Mouse (Mus musculus) E14TG2a.4 (cell line): ENCODE data around the gene Lnx2.

Experiments used
- H3K27me3 ChIP-seq: 2 replicates; pipeline ENCODE4 v1.6.1; 2014; ENCODE audit warnings: low read length, control low read depth; ENCODE audit not compliant: insufficient read depth
- H3K36me3 ChIP-seq: 2 replicates; pipeline ENCODE4 v1.6.1; 2014; ENCODE audit warnings: low read length, control low read depth; ENCODE audit not compliant: insufficient read depth
- H3K4me1 ChIP-seq: replicated peaks from 2 replicates; pipeline ENCODE4 v1.6.1; 2014; ENCODE audit warnings: low read depth, low read length, control low read depth
- H3K4me3 ChIP-seq: replicated peaks from 2 replicates; pipeline ENCODE4 v1.5.1; 2014; ENCODE audit warnings: mild to moderate bottlenecking, low read length
- H3K9me3 ChIP-seq: 2 replicates; pipeline ENCODE4 v1.6.1; 2014; ENCODE audit warnings: low read length, control low read depth
- CTCF ChIP-seq: conservative IDR thresholded peaks from 2 replicates; pipeline ENCODE4 v1.5.1; 2014; ENCODE audit warnings: low read length
- NANOG ChIP-seq: IDR thresholded peaks from 2 replicates; pipeline ENCODE4 v1.6.1; 2014; ENCODE audit warnings: borderline replicate concordance, low read length, mixed read lengths
- POU5F1 ChIP-seq: IDR thresholded peaks from 2 replicates; pipeline ENCODE4 v1.6.1; 2014; ENCODE audit warnings: low read length, borderline replicate concordance

Lnx2 gene

DNA sequence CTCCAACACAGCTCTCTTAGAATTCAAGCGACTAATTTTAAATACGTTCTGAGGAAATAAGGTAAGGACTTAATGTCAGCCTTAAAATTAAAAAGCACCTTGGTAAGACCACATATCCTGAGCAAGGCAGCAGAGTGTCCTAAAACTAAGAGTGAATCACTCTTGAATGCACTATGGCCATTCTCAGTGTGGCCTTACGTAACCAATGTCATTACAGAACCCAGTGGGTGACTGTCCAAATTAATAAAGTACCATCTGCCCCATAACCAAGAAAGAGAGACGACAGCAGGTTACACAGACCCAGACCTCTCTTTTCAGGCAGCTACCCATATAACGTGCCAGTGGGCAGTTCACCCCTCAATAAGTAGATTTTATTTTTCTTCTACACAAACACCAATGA, 17.7 kb downstream of the Lnx2 start:
- Histone ChIP-seq H3K36me3 (no peaks in the 10 kb centered on the region), H3K4me3 (no peak overlapping the region), H3K27me3 (no peaks in the 10 kb centered on the region), H3K9me3 (no peaks in the 10 kb centered on the region), H3K4me1 (peaks cover 25% of the 10 kb centered on the region)
- TF ChIP-seq POU5F1 (no peak), NANOG (no peak), CTCF (no peak)

DNA sequence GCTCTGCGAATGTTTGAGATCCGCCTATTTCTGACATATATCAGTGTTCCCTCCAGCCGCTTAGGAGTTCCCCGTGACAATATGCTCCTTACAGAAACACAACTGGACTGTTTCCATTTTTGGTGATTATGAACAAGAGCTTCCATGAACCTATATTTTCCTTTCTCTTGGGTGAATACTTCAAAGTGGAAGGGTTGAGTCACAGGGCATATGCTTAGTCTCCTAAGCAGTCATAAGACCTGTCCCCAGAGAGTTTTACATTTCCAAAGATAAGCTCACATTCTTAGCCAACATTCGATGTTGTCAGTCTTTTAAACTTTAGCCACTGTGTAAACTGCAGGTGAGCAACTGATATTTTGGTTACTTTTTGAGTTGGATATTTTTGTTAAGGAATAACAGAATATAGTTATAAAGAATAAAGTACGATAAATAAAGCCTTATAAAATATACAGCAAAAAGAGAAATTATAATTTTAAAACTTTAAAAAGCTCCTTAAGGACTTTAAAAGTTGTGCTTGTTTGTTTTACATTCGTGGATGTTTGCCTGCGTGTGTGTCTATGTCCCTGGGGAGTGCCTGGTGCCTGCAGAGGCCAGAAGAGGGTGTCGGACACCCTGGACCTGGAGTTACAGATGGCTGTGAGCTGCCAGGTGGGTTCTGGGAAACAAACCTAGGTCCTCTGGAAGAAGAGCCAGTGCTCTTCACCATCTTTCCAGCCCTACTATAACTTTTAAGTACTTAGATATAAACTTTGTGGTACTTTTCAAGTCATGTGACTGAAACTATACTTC, 18.6 kb downstream of the Lnx2 start:
- H3K36me3 ChIP-seq, result no peaks in the 10 kb centered on the region
- H3K27me3 ChIP-seq, result no peaks in the 10 kb centered on the region
- TF ChIP-seq POU5F1 (no peak), NANOG (no peak), CTCF (no peak)
- no peak overlapping the region for H3K4me3 ChIP-seq
- H3K9me3 ChIP-seq, result no peaks in the 10 kb centered on the region
- peaks cover 20% of the 10 kb centered on the region for H3K4me1 ChIP-seq

DNA sequence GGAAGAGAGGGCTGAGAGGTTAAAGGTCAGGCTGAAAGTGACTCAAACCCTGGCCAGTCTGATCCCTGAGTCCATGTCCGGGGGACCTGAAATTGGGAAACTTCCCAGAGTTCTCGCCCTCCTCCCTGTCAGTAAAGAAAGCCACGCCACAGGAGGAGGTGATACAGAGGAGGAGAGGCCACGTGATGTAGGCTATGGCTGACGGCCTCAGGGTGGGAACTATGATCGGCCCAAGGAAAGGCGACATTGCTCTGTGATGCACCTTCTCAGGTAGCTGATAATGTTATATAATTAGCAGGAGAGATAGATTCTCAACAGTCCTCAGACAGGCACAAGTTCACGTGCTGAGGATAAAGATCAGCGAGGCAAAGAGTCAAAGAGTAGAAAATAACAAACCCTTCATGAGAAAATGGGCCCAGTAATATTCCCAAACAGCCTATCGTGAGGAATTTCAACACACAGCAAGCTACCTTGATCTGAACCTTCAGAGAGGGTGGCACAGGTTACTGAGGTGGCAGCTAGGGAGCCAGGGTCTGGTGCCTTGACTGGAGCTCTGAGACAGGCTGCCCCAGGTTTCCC, 19.6 kb downstream of the Lnx2 start:
- Histone ChIP-seq H3K9me3 (no peaks in the 10 kb centered on the region), H3K36me3 (no peaks in the 10 kb centered on the region), H3K27me3 (no peaks in the 10 kb centered on the region), H3K4me1 (peaks cover 21% of the 10 kb centered on the region), H3K4me3 (no peak overlapping the region)
- no peak for TF ChIP-seq CTCF
- TF ChIP-seq POU5F1, result no peak
- TF ChIP-seq NANOG, result no peak

DNA sequence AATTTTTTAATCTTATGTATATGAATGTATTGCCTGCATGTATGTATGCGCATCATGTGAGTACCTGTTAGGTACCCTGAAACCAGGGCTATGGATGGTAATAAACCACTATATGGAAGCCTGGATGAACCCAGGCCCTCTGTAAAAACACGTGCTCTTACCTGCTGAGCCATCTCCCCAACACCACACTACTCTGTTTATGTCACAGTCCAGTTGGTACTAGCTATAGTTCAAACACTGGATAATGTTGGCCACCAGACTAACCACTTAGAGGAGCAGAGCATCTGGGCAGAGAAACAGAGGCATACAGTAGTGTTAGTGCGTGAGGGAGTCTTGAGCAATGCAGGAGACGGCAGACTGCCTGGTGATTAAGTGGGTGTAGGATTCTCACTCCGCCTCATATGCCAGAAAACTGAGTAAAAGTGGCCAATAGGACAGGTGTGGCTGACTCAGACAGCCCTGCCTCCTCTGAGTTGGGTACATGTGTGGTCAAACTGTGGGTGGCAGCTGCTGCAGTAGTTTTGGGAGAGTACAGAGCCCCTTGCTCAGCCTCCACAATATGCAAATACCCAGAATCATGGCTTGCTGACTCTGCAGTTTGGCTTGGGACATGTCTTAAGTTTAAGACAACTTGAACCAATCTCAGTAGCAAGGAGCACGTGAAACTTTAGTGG, 20.7 kb downstream of the Lnx2 start:
- no peak for TF ChIP-seq CTCF
- TF ChIP-seq NANOG, result no peak
- TF ChIP-seq POU5F1, result no peak
- peaks cover 19% of the 10 kb centered on the region for H3K4me1 ChIP-seq
- no peaks in the 10 kb centered on the region for H3K27me3 ChIP-seq
- no peak overlapping the region for H3K4me3 ChIP-seq
- no peaks in the 10 kb centered on the region for H3K9me3 ChIP-seq
- H3K36me3 ChIP-seq, result no peaks in the 10 kb centered on the region

DNA sequence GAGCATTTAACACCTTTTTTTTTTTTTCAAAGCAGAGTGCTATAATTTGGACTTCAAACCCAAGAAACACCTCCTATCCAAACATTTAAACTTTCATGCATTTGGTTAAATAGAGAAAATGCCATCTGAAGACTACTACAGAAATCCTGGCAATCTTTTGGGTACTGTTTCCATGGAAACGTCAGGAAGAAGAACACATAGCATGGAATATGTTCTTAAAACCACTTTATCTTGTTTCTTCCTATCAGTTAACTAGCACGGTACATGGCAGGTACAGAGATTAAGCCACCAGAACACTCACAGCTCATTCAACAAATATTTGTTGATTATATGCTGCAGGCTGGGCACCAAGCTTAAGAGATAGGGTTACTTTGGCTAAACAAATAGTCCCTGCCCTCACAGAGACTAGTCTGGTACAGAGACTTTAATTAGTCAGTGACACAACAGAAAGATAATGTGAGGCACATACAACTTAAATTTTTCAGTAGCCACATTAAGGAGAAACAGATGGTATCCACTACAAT, 21.6 kb downstream of the Lnx2 start:
- no peaks in the 10 kb centered on the region for H3K9me3 ChIP-seq

DNA sequence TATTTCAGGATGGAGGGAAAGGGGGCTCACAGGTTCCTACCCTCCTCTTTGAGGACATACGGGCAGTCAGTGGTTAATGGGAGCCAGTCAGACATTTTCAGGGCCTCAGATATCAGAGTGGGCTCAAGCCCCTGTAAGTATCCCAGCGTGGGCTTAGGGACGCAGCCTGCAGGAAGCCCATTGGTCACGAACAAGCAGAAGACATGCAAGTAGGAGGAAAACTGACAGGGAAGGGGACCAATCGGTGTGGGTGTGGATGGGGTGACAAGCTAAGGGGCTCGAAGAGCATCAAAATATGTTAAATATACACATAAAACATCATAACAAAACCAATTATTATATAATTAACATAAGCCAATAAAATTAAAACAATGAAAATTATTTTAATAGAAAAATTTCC, 22.1 kb downstream of the Lnx2 start:
- H3K4me3 ChIP-seq, result no peak overlapping the region
- TF ChIP-seq CTCF (no peak), NANOG (no peak), POU5F1 (no peak)

More for the DNA sequence above, 21.6 kb downstream of the Lnx2 start:
- no peaks in the 10 kb centered on the region for H3K36me3 ChIP-seq
- H3K4me3 ChIP-seq, result no peak overlapping the region
- TF ChIP-seq POU5F1 (no peak), NANOG (no peak), CTCF (no peak)
- no peaks in the 10 kb centered on the region for H3K27me3 ChIP-seq
- H3K4me1 ChIP-seq, result peaks cover 19% of the 10 kb centered on the region

DNA sequence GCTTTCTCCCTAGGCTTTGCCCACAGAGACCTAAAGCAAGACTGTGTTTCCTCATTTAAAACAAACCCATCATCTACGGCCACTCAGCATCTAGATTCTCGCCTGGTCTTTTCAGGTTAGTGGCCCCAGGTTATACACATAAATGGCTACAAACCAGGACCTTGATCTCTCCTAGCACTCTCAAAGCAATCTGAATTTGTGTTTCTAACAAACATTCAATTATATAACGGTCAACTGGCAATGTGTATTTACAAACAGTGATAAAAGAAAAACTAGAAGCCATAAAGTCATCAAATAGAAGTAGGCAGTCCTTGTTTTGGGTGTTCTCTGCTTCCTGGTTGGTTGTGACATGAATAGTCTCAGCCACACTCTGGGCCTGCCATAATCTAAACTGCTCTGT, 22.9 kb downstream of the Lnx2 start:
- Histone ChIP-seq H3K4me3 (no peak overlapping the region), H3K9me3 (no peaks in the 10 kb centered on the region), H3K4me1 (peaks cover 19% of the 10 kb centered on the region), H3K27me3 (no peaks in the 10 kb centered on the region), H3K36me3 (no peaks in the 10 kb centered on the region)
- TF ChIP-seq NANOG (no peak), CTCF (no peak), POU5F1 (no peak)

More for the DNA sequence above, 22.1 kb downstream of the Lnx2 start:
- H3K4me1 ChIP-seq, result peaks cover 19% of the 10 kb centered on the region
- H3K36me3 ChIP-seq, result no peaks in the 10 kb centered on the region
- no peaks in the 10 kb centered on the region for H3K27me3 ChIP-seq
- H3K9me3 ChIP-seq, result no peaks in the 10 kb centered on the region

DNA sequence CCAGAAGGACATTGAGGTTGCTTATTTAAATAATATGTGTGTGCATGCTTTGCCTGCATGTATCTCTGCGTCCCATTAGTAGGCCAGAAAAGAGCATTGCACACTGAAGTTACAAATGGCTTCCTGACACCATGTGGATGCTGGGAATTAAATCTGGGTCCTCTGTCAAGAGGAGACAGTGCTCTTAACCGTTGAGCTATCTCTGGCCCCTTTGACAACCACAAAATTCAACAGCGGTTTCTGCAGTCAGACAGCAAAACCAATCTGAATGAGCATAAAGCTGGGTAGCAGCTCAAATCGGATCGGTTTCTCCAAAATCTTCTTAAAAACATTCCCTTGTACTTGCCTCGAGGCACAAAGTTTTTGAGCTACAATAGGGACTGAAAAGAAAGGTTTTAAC, 23.3 kb downstream of the Lnx2 start:
- peaks cover 19% of the 10 kb centered on the region for H3K4me1 ChIP-seq
- no peaks in the 10 kb centered on the region for H3K9me3 ChIP-seq
- H3K27me3 ChIP-seq, result no peaks in the 10 kb centered on the region
- no peak for TF ChIP-seq NANOG
- no peak for TF ChIP-seq POU5F1
- TF ChIP-seq CTCF, result no peak
- H3K4me3 ChIP-seq, result no peak overlapping the region
- no peaks in the 10 kb centered on the region for H3K36me3 ChIP-seq
